Mouse (Mus musculus): ENCODE data around the gene B3galt6.

Gene B3galt6

DNA sequence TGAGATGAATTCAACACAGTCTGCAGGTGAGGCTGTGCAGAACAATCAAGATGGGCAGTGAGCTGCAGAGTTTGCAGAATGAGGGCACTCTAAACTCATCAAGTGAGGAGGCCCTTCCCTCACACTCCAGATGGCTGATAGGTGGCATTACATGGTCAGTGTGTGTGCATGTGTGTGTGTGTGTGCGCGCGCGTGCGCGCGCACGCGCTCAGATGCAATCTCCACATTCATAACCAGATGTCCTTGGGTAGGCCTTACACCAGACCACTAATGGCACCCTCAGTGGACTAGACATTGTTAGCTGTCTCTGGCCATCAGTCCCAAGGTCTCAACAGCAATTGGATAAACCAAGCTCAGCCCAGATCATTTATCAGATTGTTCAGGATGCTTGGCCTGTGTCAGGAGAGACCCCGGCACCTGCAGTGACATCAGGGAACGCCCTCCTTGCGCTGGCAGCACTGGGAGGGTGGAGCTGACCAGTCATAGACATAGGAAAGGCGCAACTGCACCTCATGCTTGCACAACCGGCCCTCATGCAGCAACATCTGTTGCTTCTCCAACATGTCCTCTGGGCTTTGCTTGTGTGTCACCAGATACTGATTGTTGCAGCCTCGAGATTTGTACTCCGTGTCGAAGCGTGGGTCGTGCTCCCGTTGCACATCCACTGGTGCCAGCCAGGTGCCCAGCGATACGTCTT is 1.1 kb downstream of the B3galt6 start:
- peak; percentile 61 for DNase-seq

GRCm38 (mm10) chr4:155983788-155984187 is 8.7 kb downstream of the B3galt6 start:
- DNase-seq = no peak

DNA sequence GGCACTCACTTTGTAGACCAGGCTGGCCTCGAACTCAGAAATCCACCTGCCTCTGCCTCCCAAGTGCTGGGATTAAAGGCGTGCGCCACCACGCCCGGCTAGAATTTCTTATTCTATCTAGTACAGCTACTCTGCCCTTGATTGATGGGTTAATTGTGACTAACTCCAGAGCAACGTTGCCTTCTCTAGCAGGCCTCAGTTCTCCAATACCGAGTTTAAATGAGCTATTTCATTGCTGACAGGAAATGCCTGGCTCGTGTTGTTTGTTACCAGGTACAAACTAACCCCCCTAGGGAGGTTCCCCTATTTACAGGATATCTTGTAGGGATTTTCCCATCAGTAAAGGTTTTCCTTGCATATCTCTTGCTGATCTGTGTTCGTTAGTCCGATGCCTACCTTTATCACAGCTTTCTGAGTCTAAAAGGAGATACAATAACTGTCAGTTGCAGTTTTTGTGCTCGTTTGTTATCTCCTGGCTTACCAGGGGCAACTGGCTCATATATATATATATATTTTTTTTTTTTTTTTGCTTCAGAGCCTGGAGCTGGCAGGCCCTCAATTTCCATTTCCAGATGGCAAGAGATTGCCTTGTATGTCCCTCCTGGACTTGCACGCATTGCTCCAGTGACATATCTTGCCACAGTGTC is 10.9 kb downstream of the B3galt6 start:
- no peak for DNase-seq

DNA sequence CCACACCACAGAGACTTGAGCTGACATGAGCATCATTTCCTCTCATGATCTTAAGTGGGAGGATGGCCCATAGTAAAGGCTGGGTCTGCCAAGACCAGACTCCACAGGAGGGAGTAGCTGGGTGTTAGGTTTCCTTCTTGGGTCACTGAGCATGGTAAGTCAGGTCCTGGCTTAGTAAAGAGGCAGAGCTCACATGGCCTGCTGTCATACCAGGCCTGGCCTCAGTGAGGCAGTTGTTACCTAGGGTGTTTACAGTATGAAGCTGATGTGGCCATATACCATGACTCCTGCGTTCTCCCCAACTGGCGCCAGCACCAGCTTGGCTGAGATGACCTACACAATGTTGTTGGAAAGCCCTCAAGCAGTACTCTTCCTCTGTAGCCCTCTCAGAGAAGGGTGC is 19.2 kb downstream of the B3galt6 start:
- DNase-seq = no peak

DNA sequence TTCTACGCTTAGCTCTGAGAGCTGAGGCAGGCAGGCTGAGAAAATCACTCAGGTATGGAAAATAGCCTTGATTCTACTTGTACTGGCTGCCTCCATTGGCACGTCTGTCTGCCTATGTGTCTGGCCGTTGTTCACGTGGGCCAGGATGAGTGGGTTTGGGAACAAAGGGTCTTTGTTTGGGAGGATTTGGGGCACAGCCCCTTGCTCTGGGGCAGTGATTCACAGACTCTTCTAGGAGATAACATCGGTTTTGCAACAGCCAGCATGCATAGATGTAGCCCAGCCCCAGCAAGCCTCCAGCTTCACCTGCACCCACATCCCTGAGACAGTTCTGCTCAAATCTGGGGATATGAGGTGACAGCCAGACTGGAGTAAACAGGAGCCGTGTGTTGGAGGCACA is 19.8 kb downstream of the B3galt6 start:
- no peak for DNase-seq

GRCm38 (mm10) chr4:155970286-155970685 is 22.2 kb downstream of the B3galt6 start:
- no peak for DNase-seq

DNA sequence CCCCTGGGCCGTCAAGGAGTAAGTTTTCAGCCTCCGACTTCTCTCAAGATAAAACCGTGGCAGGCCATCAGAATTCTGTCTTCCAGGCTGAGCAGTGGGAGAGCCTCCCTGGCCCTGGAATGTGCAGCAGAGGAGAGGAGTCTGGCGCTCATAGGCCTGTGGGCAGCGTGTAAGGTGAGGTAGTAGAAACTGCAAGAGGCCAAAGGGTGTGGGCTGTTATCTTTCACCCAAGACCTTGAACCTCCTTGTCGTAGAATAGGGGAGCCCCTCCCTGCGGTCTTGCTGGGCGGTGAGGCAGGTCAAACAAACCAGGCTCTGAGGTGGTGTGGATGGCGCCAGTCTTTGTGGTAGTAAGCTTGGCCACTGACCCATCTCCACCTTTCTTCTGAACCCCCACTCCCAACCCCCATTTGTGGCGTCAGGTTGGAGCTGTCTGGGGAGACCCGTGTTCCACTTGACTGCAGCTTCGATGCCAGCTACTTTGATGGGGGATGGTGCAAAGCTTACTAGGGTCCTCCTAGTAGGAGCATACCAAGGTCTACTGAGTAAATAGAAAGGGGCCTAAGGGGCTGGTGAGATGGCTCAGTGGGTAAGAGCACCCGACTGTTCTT is 23.3 kb downstream of the B3galt6 start:
- DNase-seq = peak; percentile 66

DNA sequence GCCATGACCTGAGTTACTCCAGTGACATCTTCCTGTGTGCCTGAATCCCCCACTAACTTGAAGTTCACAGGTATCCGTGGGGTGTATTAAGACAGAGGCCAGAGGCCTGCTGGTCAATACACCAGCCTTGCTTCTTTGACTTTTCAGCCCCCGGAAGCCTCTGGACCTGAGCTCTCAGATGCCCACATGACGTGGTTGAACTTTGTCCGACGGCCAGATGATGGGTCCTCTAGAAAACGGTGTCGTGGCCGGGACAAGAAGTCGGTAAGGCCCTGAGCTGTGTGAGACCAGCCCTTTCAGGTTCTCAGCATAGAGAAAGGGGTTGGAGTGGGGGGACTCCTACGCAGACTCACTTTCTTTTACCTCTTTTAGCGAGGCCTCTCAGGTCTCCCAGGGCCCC is 28.1 kb downstream of the B3galt6 start:
- no peak for DNase-seq

GRCm38 (mm10) chr4:155963106-155963505 is 29.3 kb downstream of the B3galt6 start:
- DNase-seq = no peak

DNA sequence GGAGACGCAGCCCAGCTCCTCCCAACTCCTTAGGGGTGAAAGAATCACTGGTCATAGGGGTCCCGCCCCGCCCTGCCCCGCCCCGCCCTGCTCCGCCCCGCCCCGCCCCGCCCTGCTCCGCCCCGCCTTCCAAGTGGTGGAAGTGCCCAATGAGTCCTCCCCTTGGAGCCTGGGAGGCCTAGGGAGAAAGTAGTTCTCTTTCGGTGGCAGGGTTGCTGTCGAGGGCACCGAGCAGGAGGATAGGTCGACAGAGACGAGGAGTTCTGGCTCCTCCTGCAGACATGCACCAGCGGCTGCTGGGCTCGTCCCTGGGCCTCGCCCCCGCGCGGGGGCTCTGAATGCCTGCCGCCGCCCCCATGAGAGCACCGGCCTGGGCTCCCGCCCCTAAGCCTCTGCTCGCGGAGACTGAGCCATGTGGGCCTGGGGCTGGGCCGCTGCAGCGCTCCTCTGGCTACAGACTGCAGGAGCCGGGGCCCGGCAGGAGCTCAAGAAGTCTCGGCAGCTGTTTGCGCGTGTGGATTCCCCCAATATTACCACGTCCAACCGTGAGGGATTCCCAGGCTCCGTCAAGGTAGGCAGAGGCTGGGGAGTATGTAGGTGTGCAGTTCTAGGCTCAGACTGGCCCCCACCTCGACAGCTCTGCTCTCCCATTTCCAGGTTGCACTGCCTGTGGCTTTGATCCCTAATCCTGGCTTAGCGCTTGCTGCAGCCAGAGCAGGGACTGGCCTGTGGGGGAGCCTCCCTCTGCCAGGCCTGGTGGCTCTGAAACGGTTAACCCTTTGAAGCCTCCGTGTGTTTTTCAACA is 30.1 kb downstream of the B3galt6 start, which contains the start of gene C1qtnf12:
Gene C1qtnf12 (plus strand): TSS at position 152 of the 805 bp plus-strand sequence.
- peak; percentile 82 for DNase-seq

GRCm38 (mm10) chr4:155959275-155959674 is 33.2 kb downstream of the B3galt6 start:
- DNase-seq = peak; percentile 78

DNA sequence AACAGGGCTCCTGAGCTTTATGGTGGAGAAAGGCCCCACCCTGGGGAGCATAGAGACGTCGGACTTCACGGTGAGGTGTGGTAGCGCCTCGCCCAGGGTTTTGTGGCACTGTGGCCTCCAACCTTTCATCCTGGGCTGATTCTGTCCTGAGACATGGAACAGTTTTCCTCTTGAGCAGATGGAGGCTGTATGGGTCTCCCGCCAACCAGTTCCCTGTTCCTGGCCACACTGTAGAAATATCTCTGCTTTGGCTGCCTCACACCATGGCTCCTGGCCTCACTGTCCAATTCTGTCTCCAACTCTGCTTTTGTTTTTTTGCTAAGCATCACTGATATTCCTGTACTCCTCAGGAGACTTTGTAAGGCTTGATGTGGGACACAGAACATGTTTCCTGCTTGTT is 37.0 kb downstream of the B3galt6 start:
- DNase-seq = no peak

GRCm38 (mm10) chr4:155947094-155947493 is 45.4 kb downstream of the B3galt6 start:
- no peak for DNase-seq

DNA sequence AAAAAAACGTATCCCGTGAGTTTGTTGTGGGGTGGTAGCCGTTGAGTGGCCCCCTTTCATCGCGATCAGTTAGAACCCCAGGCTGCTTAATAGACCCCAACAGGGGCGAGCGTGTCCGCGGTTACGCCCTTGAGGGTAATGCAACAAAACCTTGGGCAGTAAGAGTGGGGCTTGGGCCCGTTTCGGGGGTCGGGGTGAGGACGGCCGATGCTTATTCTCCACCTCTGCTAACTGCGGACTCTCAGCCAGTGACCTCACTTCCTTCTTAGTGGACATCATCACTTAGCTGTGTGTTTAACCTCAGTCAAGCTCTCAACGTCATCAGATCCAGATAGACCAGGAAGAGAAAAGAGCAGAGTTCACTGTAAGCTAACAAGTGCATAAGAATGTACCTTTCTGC is 48.2 kb downstream of the B3galt6 start:
- no peak for DNase-seq

GRCm38 (mm10) chr4:155943534-155944249 is 48.8 kb downstream of the B3galt6 start, which contains the start of gene Ube2j2:
Gene Ube2j2 (plus strand): TSS chr4:155943831.
- DNase-seq = peak; percentile 91

- DNase-seq = no peak
These were observed 49.4 kb downstream of the B3galt6 start for GRCm38 (mm10) chr4:155943049-155943452.
